Mouse (Mus musculus) lung, postnatal 0 days (tissue): ENCODE results near the gene Tm4sf20. TPM values are rescaled to one million over a fixed set of nuclear protein-coding genes. Genes with fewer than 3 reads are reported as not detected.

Experiments
- ATAC-seq: fragments of 200-750 bp; cut with Nextera tagmentation; 2 replicates; pipeline ENCODE4 v1.8.0; 2017; ENCODE audit warnings: moderate library complexity
- DNase-seq: peaks from one replicate; pipeline ENCODE4 v3.0.0-alpha.2; 2016; ENCODE audit warnings: low spot score
- H3K27ac ChIP-seq: fragments of 300-500 bp; sonication (generic); 2 replicates; pipeline ENCODE4 v1.5.1; 2014; ENCODE audit warnings: antibody characterized with exemption, mild to moderate bottlenecking, low read length, mixed read lengths
- H3K27me3 ChIP-seq: fragments of 300-500 bp; sonication (generic); replicated peaks from 2 replicates; pipeline ENCODE4 v1.6.1; 2014; ENCODE audit warnings: low read length, mixed read lengths; ENCODE audit not compliant: insufficient read depth
- H3K36me3 ChIP-seq: fragments of 300-500 bp; sonication (generic); 2 replicates; pipeline ENCODE4 v1.6.1; 2014; ENCODE audit warnings: low read length, mixed read lengths; ENCODE audit not compliant: insufficient read depth
- H3K4me1 ChIP-seq: fragments of 300-500 bp; sonication (generic); 2 replicates; pipeline ENCODE4 v1.6.1; 2014; ENCODE audit warnings: antibody characterized with exemption, low read depth, low read length, mixed read lengths; ENCODE audit not compliant: insufficient read depth
- H3K4me2 ChIP-seq: fragments of 300-500 bp; sonication (generic); replicated peaks from 2 replicates; pipeline ENCODE4 v1.6.1; 2014; ENCODE audit warnings: low read depth, mild to moderate bottlenecking, low read length, moderate library complexity, mixed read lengths
- H3K4me3 ChIP-seq: fragments of 300-500 bp; sonication (generic); 2 replicates; pipeline ENCODE4 v1.5.1; 2014; ENCODE audit warnings: low read depth, low read length
- H3K9ac ChIP-seq: fragments of 300-500 bp; sonication (generic); replicated peaks from 2 replicates; pipeline ENCODE4 v1.6.1; 2014; ENCODE audit warnings: low read depth, mild to moderate bottlenecking
- H3K9me3 ChIP-seq: fragments of 300-500 bp; sonication (generic); 2 replicates; pipeline ENCODE4 v1.6.1; 2016; ENCODE audit warnings: low read length, mixed read lengths
- CTCF ChIP-seq: IDR thresholded peaks from 2 replicates; pipeline ENCODE4 v1.5.1; 2016; ENCODE audit warnings: antibody characterized with exemption, mild to moderate bottlenecking
- EP300 ChIP-seq: IDR thresholded peaks from 2 replicates; pipeline ENCODE4 v1.6.1; 2016; ENCODE audit warnings: antibody characterized with exemption, mild to moderate bottlenecking, control low read depth
- WGBS: fragments of 180-500 bp; shearing (Covaris S2); extraction: QIAGEN DNeasy Blood & Tissue Kit; methylation state at CpG from one replicate; pipeline ENCODE4 v1.1.7; 2014; 5-methylcytosine and 5-hydroxymethylcytosine counted together
- polyA plus RNA-seq: library from polyadenylated mRNA; unstranded; fragments of >200 nt; fragmentation: Nextera tagmentation; extraction: Ambion mirVana; gene quantifications from 2 replicates; pipeline ENCODE4 v1.2.1, GENCODE M21; 2015

Tm4sf20 gene
- polyA plus RNA-seq, 1 experiment from 2014 or later: 0.07 TPM

DNA sequence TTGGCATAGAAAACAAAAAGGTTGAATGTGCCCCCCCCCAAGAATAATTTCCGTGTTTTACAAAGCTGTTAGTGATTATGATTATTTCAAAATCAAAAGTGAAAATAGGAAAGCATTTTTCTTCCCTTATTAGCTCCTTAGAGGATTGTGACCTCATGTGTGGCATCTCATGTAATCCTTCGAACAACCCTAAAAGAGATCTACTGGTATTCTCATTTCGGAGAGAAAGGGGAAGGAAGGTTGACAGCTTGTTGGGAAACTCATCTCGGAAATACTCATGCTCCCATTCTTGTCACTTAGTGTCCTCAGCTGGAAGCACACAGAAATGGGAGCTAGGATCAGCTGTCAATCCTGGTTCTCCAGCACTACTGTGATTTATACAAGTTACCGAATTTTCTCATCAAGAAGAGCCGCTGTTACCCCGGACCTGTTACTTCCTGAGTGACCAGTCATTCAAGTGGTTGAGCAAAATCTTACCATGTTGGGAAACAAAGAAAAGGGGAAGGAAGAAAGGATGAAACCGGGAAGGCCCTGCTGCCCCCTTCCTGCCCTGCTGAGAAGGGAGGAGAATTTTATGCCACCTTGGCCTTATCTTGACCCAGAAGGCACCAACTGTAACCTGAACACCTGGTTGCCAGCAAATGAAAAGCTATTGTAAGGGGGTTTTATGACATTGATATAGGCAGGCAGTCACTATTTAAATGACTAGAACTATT is 6.6 kb downstream of the Tm4sf20 start:
- H3K27ac ChIP-seq: no peak overlapping the region
- H3K9ac ChIP-seq: no peak overlapping the region
- TF ChIP-seq EP300: no peak
- no peak for TF ChIP-seq CTCF
- no peaks in the 10 kb centered on the region for H3K4me1 ChIP-seq
- DNase-seq (no peak), ATAC-seq (no peak)
- H3K9me3 ChIP-seq: no peaks in the 10 kb centered on the region
- 88% methylated on average over 8 of the region's 8 CpGs for WGBS
- no peaks in the 10 kb centered on the region for H3K27me3 ChIP-seq
- H3K4me2 ChIP-seq: no peak overlapping the region
- no peak overlapping the region for H3K4me3 ChIP-seq
- H3K36me3 ChIP-seq: no peaks in the 10 kb centered on the region

DNA sequence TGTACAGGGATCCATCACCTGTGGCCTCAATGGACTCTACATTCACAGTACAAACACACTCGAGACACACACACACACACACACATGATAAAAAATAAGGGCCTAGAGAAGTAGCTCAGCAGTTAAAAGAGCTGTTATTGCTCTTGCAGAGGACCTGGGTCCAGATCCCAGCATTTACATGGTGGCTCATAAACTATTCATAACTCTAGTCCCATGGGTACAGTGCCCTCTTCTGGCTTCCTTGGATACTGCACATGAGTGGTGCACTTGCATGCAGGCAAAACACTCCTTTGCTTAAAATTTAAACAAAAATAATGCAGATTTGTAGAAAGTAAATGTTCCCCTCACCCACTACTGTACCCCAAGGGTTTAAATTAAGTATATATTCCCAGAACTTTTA is 8.7 kb downstream of the Tm4sf20 start:
- Histone ChIP-seq H3K27ac (no peak overlapping the region), H3K4me2 (no peak overlapping the region), H3K27me3 (no peaks in the 10 kb centered on the region), H3K4me3 (no peak overlapping the region), H3K9ac (no peak overlapping the region), H3K36me3 (peaks cover 8% of the 10 kb centered on the region; the same call in 1 of the 2 replicates), H3K4me1 (no peaks in the 10 kb centered on the region), H3K9me3 (no peaks in the 10 kb centered on the region)
- DNase-seq: no peak
- TF ChIP-seq EP300 (no peak), CTCF (peak; percentile 57)
- WGBS: 97% methylated on average over 1 of the region's 1 CpGs
- no peak for ATAC-seq

DNA sequence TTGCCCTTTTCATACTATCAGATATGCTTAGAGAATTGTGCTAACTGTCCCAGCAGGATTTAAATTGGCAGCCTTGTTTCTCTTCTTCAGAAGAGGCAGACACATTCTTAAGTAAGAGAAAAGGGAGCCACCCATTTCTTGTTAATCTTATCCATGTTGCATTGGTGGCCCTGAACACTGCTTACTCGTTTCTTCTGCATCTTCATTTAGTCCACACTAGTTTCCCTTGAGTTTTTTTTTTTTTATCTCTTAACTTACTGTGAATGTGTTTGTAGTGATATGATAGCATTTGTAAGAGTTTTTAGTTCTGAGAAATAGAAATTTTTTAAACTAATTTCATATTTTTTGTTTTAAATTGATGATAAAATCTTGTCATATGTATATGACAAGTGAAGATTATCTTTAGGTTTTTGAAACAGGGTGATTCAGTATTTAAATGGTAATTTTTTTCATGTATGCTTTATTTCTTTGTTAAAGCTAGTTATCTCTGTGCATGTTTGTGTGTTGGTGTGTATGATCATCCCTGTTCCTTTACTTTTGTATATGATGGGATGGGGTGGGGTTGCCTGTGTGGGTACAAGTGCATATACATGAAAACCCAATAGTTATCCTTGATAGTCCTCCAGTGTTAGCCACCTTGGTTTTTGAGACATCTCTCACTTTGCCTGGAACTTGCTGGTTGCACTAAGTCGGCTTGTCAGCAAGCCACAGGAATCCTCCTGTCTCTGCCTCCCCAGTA is 20.4 kb downstream of the Tm4sf20 start:
- no peak for TF ChIP-seq EP300
- TF ChIP-seq CTCF: no peak
- no peak for DNase-seq
- peaks cover 9% of the 10 kb centered on the region for H3K36me3 ChIP-seq
- no peaks in the 10 kb centered on the region for H3K9me3 ChIP-seq
- WGBS: 88% methylated on average over 2 of the region's 2 CpGs
- no peak overlapping the region for H3K9ac ChIP-seq
- no peaks in the 10 kb centered on the region for H3K27me3 ChIP-seq
- H3K4me3 ChIP-seq: no peak overlapping the region
- H3K4me2 ChIP-seq: no peak overlapping the region
- no peak overlapping the region for H3K27ac ChIP-seq
- ATAC-seq: no peak
- H3K4me1 ChIP-seq: no peaks in the 10 kb centered on the region

DNA sequence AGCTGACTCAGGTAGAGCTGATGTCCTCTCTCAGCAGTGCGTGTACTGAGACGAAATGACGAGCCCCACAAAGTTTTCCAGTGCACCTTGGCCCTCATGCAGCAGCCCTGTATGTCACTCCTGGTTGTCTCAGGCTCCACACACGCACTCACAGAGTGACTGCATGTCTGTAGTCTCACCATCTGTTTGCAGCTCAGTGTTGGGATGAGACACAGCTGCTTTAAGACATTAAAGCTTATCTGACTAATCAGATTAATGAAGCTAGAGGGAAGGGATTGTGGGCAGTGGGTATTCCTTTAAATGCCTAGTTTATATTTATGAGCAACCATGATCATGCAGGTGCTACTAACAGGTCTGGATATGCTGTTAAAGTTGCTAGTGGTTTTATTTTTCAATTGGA is 21.9 kb downstream of the Tm4sf20 start:
- Histone ChIP-seq H3K9me3 (no peaks in the 10 kb centered on the region), H3K27me3 (no peaks in the 10 kb centered on the region), H3K27ac (no peak overlapping the region), H3K4me3 (no peak overlapping the region), H3K9ac (no peak overlapping the region), H3K4me1 (no peaks in the 10 kb centered on the region), H3K36me3 (peaks cover 15% of the 10 kb centered on the region; the same call in 1 of the 2 replicates), H3K4me2 (no peak overlapping the region)
- DNase-seq (no peak), ATAC-seq (no peak)
- WGBS: 83% methylated on average over 4 of the region's 4 CpGs
- no peak for TF ChIP-seq CTCF
- TF ChIP-seq EP300: no peak

DNA sequence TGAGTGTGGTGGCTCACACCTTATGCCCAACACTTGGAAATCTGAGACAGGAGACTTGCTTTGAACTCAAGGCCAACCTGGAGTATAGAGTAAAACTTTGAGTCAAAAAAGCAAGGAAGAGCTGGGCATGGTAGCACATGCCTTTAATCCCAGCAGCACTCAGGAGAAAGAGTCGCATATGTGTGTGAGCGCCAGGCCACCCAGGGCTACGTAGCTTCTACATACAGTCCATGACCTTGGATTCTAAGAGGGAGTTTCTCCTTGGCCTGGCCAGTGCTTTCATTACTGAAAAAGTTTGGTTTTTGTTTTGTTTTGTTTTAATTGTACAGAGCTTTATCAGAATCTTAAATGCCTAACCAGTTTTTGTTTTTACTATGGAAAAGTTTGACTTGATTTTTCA is 24.3 kb downstream of the Tm4sf20 start:
- WGBS: 82% methylated on average over 3 of the region's 3 CpGs

DNA sequence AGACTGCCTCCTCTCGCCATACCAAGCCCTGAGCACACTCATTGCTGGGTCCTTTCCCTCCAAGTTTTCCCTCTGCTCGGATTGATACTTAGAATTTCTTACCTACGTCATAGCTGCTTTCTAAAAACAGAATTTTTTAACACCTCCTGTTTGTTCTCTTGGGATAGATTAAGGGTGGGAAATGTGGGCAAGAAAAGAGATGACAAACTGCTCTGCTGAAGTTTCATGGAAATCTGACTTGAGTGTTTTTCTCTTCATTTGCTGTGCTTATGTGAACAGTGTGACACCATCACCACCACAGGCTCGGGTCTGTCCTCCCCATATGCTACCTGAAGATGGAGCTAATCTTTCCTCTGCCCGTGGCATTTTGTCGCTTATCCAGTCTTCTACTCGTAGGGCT is 26.7 kb downstream of the Tm4sf20 start:
- peaks cover 15% of the 10 kb centered on the region; the same call in 1 of the 2 replicates for H3K36me3 ChIP-seq
- no peak overlapping the region for H3K4me2 ChIP-seq
- H3K9ac ChIP-seq: no peak overlapping the region
- H3K4me1 ChIP-seq: no peaks in the 10 kb centered on the region
- H3K4me3 ChIP-seq: no peak overlapping the region
- no peak for TF ChIP-seq CTCF
- TF ChIP-seq EP300: no peak
- H3K27me3 ChIP-seq: no peaks in the 10 kb centered on the region
- no peaks in the 10 kb centered on the region for H3K9me3 ChIP-seq
- 80% methylated on average over 7 of the region's 7 CpGs for WGBS
- no peak for DNase-seq
- H3K27ac ChIP-seq: no peak overlapping the region
- ATAC-seq: no peak

More for the DNA sequence above, 24.3 kb downstream of the Tm4sf20 start:
- Histone ChIP-seq H3K4me3 (no peak overlapping the region), H3K27ac (no peak overlapping the region), H3K9ac (no peak overlapping the region), H3K36me3 (peaks cover 10% of the 10 kb centered on the region; the same call in 1 of the 2 replicates), H3K27me3 (no peaks in the 10 kb centered on the region), H3K9me3 (no peaks in the 10 kb centered on the region), H3K4me1 (no peaks in the 10 kb centered on the region), H3K4me2 (no peak overlapping the region)
- TF ChIP-seq CTCF (no peak), EP300 (no peak)
- no peak for ATAC-seq
- DNase-seq: no peak
